Mouse (Mus musculus) brain, embryonic 14.5 days (tissue): ENCODE measurements around the gene Olfr998. TPM values are rescaled to one million over a fixed set of nuclear protein-coding genes. Genes with fewer than 3 reads are reported as not detected.
"Not testable (repeated sequence)": the region's sequence is repeated elsewhere in the genome, so short reads cannot be mapped to it uniquely, and the experiment has no call there.

Experiments used
- DNase-seq: peaks from one replicate; pipeline ENCODE4 v3.0.0-alpha.2; 2011; ENCODE audit warnings: low read depth
- CTCF ChIP-seq: fragments of 200-500 bp; IDR thresholded peaks from 2 replicates; pipeline ENCODE4 v1.5.1; 2012; ENCODE audit warnings: inconsistent platforms, mild to moderate bottlenecking, moderate library complexity, borderline replicate concordance; ENCODE audit not compliant: insufficient read depth, insufficient read length; ENCODE audit errors: extremely low read depth
- POLR2A ChIP-seq: fragments of 200-500 bp; IDR thresholded peaks from 2 replicates; pipeline ENCODE4 v1.6.1; 2012; ENCODE audit warnings: mild to moderate bottlenecking, inconsistent platforms, borderline replicate concordance; ENCODE audit not compliant: poor library complexity, insufficient read depth, insufficient read length, severe bottlenecking; ENCODE audit errors: extremely low read depth
- polyA plus RNA-seq: library from polyadenylated mRNA; depleted of rRNA; stranded (reverse); fragments of >200 nt; gene quantifications from 2 replicates; pipeline ENCODE4 v1.2.3, GENCODE M21; 2012; rRNA removed

Gene Olfr998
- not detected in 2 replicates for polyA plus RNA-seq

- not testable (repeated sequence) for DNase-seq
These were observed at the start of gene Olfr998 for GRCm38 (mm10) chr2:85588648-85589047. TSS of gene Olfr998 (plus strand) at chr2:85588948.

DNA sequence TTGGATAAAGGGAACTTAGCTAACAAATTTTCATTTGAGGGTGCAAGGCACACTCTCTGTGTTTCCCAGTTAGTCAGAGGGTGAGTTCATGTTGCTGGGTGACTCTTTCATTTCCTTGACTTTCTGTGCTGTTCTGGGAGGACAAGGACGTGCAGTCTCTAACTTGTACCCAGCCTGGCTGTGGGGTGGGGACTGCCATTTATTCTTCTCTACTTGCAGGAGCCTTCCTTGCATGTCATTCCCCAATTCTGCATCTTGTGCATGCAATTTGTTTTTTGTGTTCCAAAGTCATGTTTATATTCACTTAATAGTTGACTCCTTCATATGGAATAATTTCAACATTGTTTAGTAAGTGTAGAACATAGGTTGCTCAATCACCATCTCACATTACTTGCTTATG is 33.9 kb upstream of the Olfr998 start:
- no peak for TF ChIP-seq POLR2A
- TF ChIP-seq CTCF = no peak
- DNase-seq = no peak

DNA sequence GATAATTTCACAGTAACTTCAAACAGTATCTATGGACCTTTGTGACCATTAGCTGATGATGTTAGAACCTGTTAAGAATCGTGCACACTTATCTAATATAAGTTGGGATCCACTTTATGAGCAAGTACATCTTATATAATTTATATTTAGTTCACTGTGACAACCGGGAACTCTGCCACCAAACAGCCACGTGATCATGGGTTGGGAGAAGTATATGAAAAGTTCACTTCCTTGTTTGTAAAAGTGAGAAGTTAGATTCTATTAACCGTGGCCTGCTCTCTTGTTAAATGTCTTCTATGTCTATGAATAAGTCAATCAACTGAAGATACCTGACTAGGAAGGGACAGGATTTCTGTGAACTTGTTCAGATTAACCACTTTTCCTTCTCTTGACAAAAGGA is 28.5 kb upstream of the Olfr998 start:
- DNase-seq = no peak
- no peak for TF ChIP-seq CTCF
- no peak for TF ChIP-seq POLR2A

DNA sequence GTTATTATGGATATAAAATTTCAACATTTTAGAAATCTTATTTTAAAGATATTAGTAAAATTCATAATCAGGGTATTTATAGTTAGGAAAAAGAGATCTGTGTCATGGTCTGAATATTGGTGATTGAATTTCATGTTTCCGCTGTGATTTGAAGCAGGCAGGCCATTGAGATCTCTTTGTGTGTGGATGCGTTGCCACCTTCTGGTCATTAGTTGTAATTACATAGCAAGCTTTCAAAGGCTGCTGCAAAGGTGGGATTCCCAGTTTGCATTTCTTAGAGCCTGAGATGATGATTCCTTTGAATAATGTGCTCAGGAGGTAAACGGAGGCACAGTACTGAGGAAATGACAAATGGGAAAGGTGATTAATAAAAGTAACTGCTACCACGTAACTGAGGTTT is 27.6 kb upstream of the Olfr998 start:
- peak; percentile 85 for DNase-seq
- no peak for TF ChIP-seq POLR2A
- peak; percentile 78; the same call in 1 of the 2 replicates for TF ChIP-seq CTCF

DNA sequence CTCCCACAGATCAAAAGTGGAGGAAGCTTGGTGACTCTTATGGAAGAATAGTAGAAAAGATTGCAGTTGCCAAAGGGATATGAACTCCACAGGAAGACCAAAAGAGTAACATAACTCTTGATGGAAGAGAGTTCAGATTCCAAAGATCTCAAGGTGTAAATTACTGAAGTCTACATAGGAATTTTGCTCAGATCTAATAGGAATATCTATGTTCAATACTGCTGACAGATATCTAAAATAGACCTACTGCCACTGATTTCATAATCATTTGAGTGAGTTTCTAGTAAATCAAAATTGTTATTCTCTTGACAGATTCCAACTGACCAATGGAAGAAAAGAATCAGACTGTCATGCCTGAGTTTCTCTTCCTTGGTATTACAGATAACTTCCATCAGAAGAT is 9.8 kb upstream of the Olfr998 start, which contains the start of gene Olfr996:
Olfr996 (plus strand) TSS at position 301 of the 400 bp plus-strand sequence.
- TF ChIP-seq POLR2A = no peak
- TF ChIP-seq CTCF = no peak
- no peak for DNase-seq

DNA sequence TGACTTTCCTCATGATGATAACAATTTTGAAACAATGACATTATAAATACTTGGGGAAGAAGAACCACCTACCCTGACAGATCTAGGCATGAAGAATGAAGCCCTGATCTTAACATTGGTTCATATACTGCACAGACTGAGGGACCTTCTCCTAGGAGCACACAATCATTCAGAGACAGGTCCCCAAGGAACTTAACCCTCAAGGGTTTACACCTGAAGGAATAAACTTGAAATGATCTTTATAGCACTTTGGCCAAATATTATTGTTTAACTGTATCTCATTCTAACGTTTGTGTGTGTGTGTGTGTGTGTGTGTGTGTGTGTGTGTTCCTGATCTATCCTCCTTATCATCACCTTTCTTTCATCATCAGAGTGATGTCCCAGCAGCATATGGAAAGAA is 23.1 kb downstream of the Olfr998 start, which contains the start of gene Olfr1000:
Olfr1000 (minus strand) TSS at position 101 of the 400 bp plus-strand sequence.
- TF ChIP-seq CTCF = no peak
- TF ChIP-seq POLR2A = no peak
- DNase-seq = no peak

Other genes starting within 250 kb of the Olfr998 start
- gene Olfr987, start 249.6 kb upstream of the Olfr998 start, polyA plus RNA-seq = not detected in 2 replicates
- gene Olfr988, start 225.7 kb upstream of the Olfr998 start, polyA plus RNA-seq = not detected in 2 replicates
- not detected in 2 replicates for gene Olfr992, start 179.5 kb upstream of the Olfr998 start, polyA plus RNA-seq
- not detected in 2 replicates for gene Olfr993, start 174.1 kb upstream of the Olfr998 start, polyA plus RNA-seq
- not detected in 2 replicates for gene Olfr994, start 152.5 kb upstream of the Olfr998 start, polyA plus RNA-seq
- gene Olfr995, start 145.3 kb upstream of the Olfr998 start, polyA plus RNA-seq = not detected in 2 replicates
- 0.10 and 0.24 TPM in 2 replicates for gene 4833423E24Rik, start 69.9 kb upstream of the Olfr998 start, polyA plus RNA-seq
- not detected in 2 replicates for gene Olfr996, start 9.7 kb upstream of the Olfr998 start, polyA plus RNA-seq
- gene Olfr1000, start 23.0 kb downstream of the Olfr998 start, polyA plus RNA-seq = not detected in 2 replicates
- gene Olfr1002, start 61.8 kb downstream of the Olfr998 start, polyA plus RNA-seq = not detected in 2 replicates
- gene Olfr154, start 75.5 kb downstream of the Olfr998 start, polyA plus RNA-seq = not detected in 2 replicates
- gene Olfr1006, start 89.8 kb downstream of the Olfr998 start, polyA plus RNA-seq = not detected in 2 replicates
- gene Olfr1008, start 100.5 kb downstream of the Olfr998 start, polyA plus RNA-seq = not detected in 2 replicates
- gene Olfr1009, start 126.5 kb downstream of the Olfr998 start, polyA plus RNA-seq = not detected in 2 replicates
- not detected in 2 replicates for gene Olfr1012, start 173.8 kb downstream of the Olfr998 start, polyA plus RNA-seq
- not detected in 2 replicates for gene Olfr1013, start 178.2 kb downstream of the Olfr998 start, polyA plus RNA-seq
- not detected in 2 replicates for gene Olfr1014, start 183.8 kb downstream of the Olfr998 start, polyA plus RNA-seq
- not detected in 2 replicates for gene Olfr1015, start 193.1 kb downstream of the Olfr998 start, polyA plus RNA-seq
- gene Olfr1016, start 213.6 kb downstream of the Olfr998 start, polyA plus RNA-seq = not detected in 2 replicates
- not detected in 2 replicates for gene Olfr1018, start 229.5 kb downstream of the Olfr998 start, polyA plus RNA-seq